Mouse (Mus musculus) NIH3T3 (cell line): ENCODE data around the gene Fam207a.

Experiments used
- DNase-seq: peaks from one replicate; pipeline ENCODE4 v3.0.0-alpha.2; 2012; ENCODE audit warnings: low read depth

Fam207a gene

DNA sequence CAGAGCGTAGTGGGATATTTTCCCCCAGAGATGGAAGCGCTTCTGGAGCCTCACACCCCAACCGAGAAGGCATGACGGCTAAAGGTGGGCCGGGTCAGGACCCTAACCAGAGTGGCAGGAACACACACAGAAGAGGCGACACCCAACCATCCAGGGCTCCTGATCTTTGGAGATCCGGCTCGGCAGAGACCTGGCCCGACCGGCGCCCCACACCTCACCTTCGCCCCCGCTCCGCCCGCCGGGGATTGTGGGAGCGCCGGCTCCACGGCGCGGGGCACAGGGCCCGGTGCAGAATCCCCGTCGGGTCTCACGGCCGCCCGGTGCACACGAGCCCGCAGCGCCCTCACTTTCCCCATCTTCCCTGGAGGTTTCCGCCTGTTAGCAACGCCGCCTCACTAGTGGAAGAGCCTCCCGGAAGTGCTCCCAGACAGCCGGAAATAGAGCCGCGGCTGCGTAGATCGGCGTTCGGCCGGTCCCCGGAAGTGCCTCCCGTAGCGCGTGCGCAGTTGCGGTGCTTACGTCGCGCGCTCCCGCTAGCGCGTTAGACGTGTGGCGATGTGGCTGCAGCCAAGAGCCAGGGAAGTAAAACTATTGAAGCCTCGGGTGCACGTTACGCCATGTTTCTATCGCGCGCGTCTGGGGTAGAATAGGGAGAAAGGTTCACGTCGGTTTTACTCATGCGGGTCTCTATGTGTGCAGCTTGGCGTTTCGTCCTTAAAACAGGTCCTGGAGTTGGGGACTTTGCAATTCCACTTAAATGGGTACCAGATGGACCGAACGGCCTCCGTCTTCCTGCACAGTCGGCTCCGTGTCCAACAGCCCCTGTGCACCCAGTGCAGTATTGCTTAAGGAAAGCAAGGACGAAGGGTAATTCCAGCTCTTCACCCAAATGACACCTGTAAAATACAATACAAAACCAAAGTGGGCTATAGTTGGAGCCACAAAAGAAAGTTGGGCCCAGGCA lies at the start of gene Fam207a:
TSS of gene Fam207a (minus strand) at position 401 of the 964 bp plus-strand sequence.
- peak; percentile 99 for DNase-seq

- no peak for DNase-seq
These were observed 49.4 kb upstream of the Fam207a start for GRCm38 (mm10) chr10:77565005-77565404.

GRCm38 (mm10) chr10:77561508-77561907 lies 45.9 kb upstream of the Fam207a start:
- DNase-seq, result no peak

- DNase-seq, result no peak
These were observed 45.2 kb upstream of the Fam207a start for GRCm38 (mm10) chr10:77560830-77561229.

- no peak for DNase-seq
These were observed 44.5 kb upstream of the Fam207a start for GRCm38 (mm10) chr10:77560090-77560489.

GRCm38 (mm10) chr10:77557641-77558040 lies 42.1 kb upstream of the Fam207a start:
- peak; percentile 71 for DNase-seq

DNA sequence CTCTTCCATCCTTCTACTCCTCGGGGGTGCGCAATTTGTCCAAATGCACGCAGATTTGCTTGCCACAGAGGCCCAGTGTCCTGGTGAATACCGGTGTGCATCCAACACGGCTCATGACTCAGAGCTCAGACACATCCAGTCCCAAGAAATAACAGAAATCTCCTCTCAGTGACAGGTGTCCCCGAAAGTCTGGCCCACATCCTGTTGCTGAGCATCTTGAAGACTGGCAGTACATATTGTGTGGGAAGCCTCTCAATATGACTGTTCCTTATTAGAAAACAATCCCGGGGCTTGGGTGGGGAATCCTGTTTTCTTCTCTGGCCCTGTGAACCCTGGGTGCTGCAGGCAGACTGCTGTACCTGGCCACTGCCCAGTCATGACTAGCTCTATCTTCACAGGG lies 41.0 kb upstream of the Fam207a start:
- no peak for DNase-seq

- no peak for DNase-seq
These were observed 39.3 kb upstream of the Fam207a start for GRCm38 (mm10) chr10:77554918-77555317.

DNA sequence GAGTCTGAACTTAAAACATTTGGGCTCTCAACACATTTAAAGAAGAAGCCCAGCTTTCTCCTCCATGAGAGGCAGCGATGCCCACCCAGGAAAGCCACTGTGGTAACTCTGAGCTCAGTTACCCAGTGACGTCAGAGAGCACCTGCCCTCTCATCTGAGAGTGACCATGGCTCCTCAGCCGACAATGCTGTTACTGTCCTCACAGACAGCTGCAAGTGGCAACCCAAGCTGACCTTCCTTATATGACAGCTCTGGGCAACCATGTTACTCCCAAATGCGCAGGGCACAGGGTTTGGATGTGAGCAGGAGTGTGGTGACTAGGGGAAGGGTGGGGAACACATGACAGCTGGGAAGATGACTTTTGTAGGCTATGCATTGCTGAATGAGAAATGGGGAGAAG lies 37.7 kb upstream of the Fam207a start:
- no peak for DNase-seq

GRCm38 (mm10) chr10:77552162-77552561 lies 36.6 kb upstream of the Fam207a start:
- DNase-seq, result no peak

DNA sequence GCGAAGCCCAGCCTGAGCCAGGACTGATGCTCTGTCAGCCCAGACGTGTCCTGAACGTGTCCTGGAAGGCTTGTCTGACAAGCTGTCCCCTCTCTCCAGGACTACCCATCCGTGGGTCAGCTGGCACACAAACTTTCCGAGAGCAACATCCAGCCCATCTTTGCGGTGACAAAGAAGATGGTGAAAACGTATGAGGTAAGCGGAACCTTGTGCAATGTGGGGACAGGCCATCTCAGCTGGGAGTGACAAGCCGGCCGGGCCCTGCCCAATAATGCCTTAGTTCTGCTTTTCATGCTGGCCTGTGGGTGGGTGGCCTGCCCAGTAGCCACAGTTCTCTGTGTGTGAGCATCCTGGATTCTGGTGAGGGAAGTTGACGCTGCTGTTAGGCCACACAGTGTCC lies 35.3 kb upstream of the Fam207a start:
- no peak for DNase-seq

DNA sequence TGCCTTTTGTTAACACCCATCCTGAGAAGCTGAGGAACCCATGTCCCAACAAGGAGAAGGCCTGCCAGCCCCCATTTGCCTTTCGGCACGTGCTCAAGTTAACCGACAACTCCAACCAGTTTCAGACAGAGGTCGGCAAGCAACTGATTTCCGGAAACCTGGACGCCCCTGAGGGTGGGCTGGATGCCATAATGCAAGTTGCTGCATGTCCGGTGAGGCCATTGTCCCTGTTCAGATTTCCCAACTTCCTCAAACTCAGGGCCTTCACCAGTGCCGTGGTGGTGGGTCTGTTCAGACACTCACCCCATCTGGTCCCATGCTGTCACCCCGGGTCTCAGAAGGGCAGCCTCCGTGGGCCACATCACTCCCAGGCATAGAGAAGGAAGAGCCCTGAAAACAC lies 33.0 kb upstream of the Fam207a start:
- DNase-seq, result no peak

DNA sequence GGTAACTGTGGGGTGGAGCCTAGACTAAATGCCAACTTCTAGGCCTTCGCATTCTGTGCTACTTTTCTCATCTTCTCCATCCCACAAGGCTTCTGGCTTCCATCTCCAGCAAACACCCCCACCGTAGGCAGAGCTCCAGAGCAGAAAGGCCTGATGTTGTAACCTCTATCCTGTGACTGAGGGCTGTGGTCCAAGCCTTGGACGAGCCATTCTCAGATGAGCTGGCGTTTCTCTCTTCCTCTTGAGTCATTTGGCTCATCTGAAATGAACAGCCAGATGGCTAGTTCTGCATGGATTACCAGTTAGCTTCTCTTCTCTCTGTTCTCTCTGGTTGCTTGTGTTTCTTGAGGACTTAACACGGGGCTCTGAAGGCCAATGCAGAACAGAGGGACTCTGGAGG lies 29.3 kb upstream of the Fam207a start:
- DNase-seq, result peak; percentile 98

DNA sequence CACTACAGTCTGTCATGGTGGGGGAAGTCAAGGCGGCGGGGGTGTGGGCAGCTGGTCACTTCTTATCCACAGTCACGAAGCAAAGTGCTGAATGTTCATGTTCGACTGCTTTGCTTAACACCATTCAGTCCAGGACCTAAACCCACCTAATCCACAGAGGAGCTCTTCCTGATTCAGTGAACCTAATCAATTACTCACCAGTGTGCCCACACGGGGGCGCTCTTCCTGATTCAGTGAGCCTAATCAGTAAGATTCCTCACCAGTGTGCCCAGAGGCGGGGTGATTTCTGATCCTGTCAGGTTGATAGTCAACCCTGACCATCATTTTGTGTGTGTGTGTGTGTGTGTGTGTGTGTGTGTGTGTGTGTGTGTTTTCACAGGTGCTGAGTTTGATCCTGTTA lies 27.6 kb upstream of the Fam207a start:
- DNase-seq, result peak; percentile 69

DNA sequence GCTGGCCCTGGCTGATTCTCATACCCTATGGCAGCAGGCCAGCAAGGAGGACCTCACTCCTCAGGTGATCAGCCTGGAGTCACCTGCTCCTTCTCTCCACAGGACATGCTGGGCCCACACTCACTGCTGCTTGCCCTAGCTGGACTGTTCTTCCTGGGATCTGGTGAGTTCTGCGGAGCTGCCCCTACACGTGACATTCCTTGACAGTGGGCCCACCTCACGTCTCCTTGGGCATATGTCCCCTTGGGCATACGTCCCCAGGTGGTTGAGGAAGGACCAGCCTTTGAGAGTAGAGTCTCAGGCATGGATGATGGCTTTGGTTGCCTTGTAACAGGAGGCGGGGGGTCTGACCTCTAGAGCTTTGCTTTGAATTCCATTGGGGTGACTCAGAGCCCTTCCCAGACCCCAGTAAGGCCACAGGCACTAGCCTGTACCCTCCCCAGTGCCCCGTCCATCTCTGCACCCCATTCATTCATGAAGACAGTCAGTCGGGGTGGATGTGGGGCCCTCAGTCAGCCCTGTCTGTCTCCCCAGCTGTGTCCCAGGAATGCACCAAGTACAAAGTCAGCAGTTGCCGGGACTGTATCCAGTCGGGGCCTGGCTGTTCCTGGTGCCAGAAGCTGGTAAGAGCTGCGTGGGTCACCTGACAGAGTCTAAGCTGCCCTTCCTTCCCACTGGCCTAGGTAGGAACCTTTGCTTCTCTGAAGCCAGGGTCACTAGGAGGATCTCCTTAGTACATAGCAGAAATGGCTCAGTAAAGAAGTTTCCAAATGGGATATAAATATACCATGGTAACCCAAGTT lies 26.5 kb upstream of the Fam207a start:
- DNase-seq, result peak; percentile 39

DNA sequence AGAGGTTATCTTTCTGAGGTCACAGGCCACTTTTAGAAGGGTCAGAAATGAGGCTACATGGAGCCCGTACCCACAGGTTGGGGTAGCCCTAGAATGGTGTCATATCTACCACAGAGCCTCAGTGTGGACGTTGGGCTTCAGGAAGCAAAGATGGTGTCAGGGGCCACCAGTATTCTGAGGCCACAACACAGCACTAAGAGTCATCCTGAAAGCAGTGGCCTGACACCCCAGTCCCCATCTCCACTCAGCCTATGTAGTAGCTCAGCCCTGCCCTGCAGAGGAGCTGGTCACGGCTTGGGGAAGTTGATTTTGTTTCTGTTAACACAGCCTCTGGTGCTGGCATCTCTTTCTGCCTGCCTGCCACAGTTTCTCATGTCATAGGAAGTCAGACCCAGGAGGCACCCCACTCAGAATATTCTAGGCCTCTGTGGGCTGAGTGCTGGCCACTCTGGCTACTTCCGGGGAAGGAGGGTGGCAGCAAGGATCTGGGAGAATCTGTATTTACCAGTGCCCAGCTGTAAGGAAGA lies 25.1 kb upstream of the Fam207a start:
- DNase-seq, result no peak

- no peak for DNase-seq
These were observed 23.8 kb upstream of the Fam207a start for GRCm38 (mm10) chr10:77539320-77539945.

GRCm38 (mm10) chr10:77537215-77538209 lies 21.9 kb upstream of the Fam207a start:
- DNase-seq, result no peak

- DNase-seq, result peak; percentile 26
These were observed 21.1 kb upstream of the Fam207a start for GRCm38 (mm10) chr10:77536727-77537126.

GRCm38 (mm10) chr10:77532020-77532413 lies 16.4 kb upstream of the Fam207a start:
- no peak for DNase-seq
